Mouse (Mus musculus): ENCODE results near the gene Cdh10. TPM values are rescaled to one million over a fixed set of nuclear protein-coding genes. Genes with fewer than 3 reads are reported as not detected.
A peak's percentile ranks its signal among the peaks of the same experiment; 100 is the strongest.

Cdh10 gene
- 1.0 and 1.4 TPM in 2 replicates for polyA plus RNA-seq (2015; fragmentation: Nextera tagmentation; extraction: Ambion mirVana)

GRCm38 (mm10) chr15:18818185-18818973 lies at the start of gene Cdh10:
Cdh10 (plus strand) TSS chr15:18818947.
- no peak for ATAC-seq (ENCODE audit: extremely low read depth, insufficient number of reproducible peaks, low FRiP score, low TSS enrichment)
- H3K4me3 ChIP-seq: peak within 1 kb of the TSS; percentile 58
- no peak within 1 kb of the TSS for H3K27ac ChIP-seq (replicated peaks)
- no peaks in the 10 kb centered on the region for H3K27me3 ChIP-seq (replicated peaks)
- no peaks in the 10 kb centered on the region for H3K36me3 ChIP-seq
- no peaks in the 10 kb centered on the region for H3K9me3 ChIP-seq
- WGBS: under 1% methylated on average over 24 of the region's 24 CpGs
- H3K4me2 ChIP-seq: peak within 1 kb of the TSS; percentile 76
- peak within 1 kb of the TSS; percentile 74 for H3K9ac ChIP-seq
- peaks cover 5% of the 10 kb centered on the region; the same call in 1 of the 2 replicates for H3K4me1 ChIP-seq

DNA sequence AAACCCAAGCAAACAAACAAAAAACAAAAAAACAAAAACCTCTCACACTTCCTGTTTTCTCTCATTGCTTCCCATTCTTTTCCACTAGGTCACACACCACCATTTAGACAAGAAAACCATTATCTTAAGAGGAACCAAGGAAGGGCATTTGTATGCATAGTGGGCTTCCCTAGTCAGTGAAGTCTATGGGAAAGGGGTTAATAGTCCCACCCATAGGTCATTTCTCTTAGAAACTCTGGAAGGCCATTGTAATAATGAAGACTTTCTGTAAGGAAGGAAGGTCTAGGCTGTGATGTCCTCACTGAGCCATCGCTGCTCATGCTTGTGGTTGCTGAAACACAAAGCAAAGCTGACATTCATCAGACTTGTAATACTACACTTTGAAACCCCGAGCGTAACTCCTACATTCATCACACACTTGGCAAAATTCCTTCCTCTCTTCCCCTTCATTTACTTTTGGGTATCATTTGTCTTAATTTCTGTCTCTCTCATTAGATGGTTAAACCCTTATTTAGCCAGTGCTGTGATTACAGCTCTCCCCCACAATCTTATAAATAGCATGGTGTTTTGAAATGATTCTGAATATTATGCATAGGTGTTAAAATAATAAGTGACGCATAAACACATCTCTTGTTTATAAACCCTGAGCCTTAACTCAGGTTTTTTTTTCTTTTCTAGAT lies 9.5 kb upstream of the Cdh10 start:
- Histone ChIP-seq H3K4me2 (no peak overlapping the region), H3K27me3 (replicated peaks) (no peaks in the 10 kb centered on the region), H3K27ac (replicated peaks) (no peak overlapping the region), H3K9me3 (no peaks in the 10 kb centered on the region), H3K9ac (no peak overlapping the region), H3K4me1 (no peaks in the 10 kb centered on the region), H3K4me3 (no peak overlapping the region), H3K36me3 (no peaks in the 10 kb centered on the region)
- WGBS: 67% methylated on average over 4 of the region's 4 CpGs
- ATAC-seq (ENCODE audit: extremely low read depth, insufficient number of reproducible peaks, low FRiP score, low TSS enrichment): no peak

GRCm38 (mm10) chr15:18817707-18818106 lies 1.0 kb upstream of the Cdh10 start:
- no peaks in the 10 kb centered on the region for H3K36me3 ChIP-seq
- peaks cover 5% of the 10 kb centered on the region; the same call in 1 of the 2 replicates for H3K4me1 ChIP-seq
- H3K4me3 ChIP-seq: no peak overlapping the region
- 72% methylated on average over 3 of the region's 3 CpGs for WGBS
- no peak overlapping the region for H3K27ac ChIP-seq (replicated peaks)
- no peaks in the 10 kb centered on the region for H3K9me3 ChIP-seq
- no peak overlapping the region; the same call in 1 of the 2 replicates for H3K4me2 ChIP-seq
- ATAC-seq (ENCODE audit: extremely low read depth, insufficient number of reproducible peaks, low FRiP score, low TSS enrichment): no peak
- no peaks in the 10 kb centered on the region for H3K27me3 ChIP-seq (replicated peaks)
- no peak overlapping the region for H3K9ac ChIP-seq

DNA sequence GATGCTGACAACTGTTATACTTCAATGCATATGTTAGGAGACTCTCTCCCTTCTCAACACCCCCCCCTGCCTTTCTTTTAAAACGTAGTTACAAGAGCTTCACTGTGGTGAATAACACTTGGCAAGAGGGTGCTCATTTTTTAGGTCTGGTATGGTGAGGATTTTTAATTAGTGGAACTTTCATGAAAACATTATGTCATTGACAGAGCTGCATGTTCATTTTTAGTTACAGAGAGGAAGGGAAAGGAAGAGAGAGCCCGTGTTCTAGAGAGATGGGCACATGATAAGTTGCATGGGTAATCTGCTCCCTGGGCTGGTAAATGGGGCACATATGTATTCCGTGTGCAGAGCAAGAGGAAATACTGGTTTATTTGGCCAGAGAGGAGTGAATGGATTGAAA lies 1.5 kb downstream of the Cdh10 start:
- Histone ChIP-seq H3K4me1 (peaks cover 5% of the 10 kb centered on the region; the same call in 1 of the 2 replicates), H3K4me3 (no peak overlapping the region), H3K36me3 (no peaks in the 10 kb centered on the region), H3K27me3 (replicated peaks) (no peaks in the 10 kb centered on the region), H3K27ac (replicated peaks) (no peak overlapping the region), H3K9ac (no peak overlapping the region), H3K9me3 (no peaks in the 10 kb centered on the region), H3K4me2 (no peak overlapping the region)
- ATAC-seq (ENCODE audit: extremely low read depth, insufficient number of reproducible peaks, low FRiP score, low TSS enrichment): no peak
- WGBS: 26% methylated on average over 3 of the region's 3 CpGs

DNA sequence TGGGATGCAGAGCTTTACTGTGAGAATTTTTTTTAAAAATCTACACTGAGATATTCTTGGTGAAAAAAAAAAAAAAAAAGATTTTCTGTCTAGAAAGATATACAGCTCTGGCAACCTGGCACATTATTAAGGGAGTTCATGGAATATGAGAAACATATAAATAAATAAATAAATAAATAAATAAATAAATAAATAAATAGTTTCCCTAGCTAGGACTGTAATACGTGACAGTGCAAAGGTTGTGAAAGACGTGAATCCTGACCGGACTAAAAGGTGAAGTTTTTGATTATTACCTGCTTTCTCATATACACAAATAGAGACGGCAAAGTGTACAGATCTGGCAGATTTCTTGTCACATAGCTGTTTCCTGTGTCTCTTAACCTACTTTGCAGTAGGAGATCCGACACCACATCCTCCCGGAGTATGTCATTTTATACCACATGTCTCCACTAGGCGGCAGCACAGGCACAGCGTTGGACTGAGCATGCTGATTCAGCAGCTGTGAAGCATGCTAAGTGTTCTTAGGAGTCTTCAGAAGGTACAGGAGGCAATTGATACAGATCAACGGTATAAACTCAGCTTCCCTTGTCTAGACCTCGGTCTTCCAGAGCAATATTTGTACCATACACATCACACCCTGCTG lies 2.5 kb downstream of the Cdh10 start:
- peaks cover 5% of the 10 kb centered on the region; the same call in 1 of the 2 replicates for H3K4me1 ChIP-seq
- H3K4me2 ChIP-seq: peak overlapping the region; percentile 34
- WGBS: 22% methylated on average over 10 of the region's 10 CpGs
- H3K9me3 ChIP-seq: no peaks in the 10 kb centered on the region
- no peak overlapping the region for H3K27ac ChIP-seq (replicated peaks)
- no peaks in the 10 kb centered on the region for H3K36me3 ChIP-seq
- no peak overlapping the region for H3K4me3 ChIP-seq
- ATAC-seq (ENCODE audit: extremely low read depth, insufficient number of reproducible peaks, low FRiP score, low TSS enrichment): no peak
- no peak overlapping the region for H3K9ac ChIP-seq
- no peaks in the 10 kb centered on the region for H3K27me3 ChIP-seq (replicated peaks)

- H3K36me3 ChIP-seq: no peaks in the 10 kb centered on the region
- H3K4me2 ChIP-seq: no peak overlapping the region
- no peaks in the 10 kb centered on the region for H3K9me3 ChIP-seq
- H3K27me3 ChIP-seq (replicated peaks): no peaks in the 10 kb centered on the region
- ATAC-seq (ENCODE audit: extremely low read depth, insufficient number of reproducible peaks, low FRiP score, low TSS enrichment): no peak
- H3K4me1 ChIP-seq: peaks cover 5% of the 10 kb centered on the region; the same call in 1 of the 2 replicates
- H3K27ac ChIP-seq (replicated peaks): no peak overlapping the region
- WGBS: 83% methylated on average over 2 of the region's 2 CpGs
- H3K4me3 ChIP-seq: no peak overlapping the region
- H3K9ac ChIP-seq: no peak overlapping the region
These were observed 4.7 kb downstream of the Cdh10 start for GRCm38 (mm10) chr15:18823420-18823819.

DNA sequence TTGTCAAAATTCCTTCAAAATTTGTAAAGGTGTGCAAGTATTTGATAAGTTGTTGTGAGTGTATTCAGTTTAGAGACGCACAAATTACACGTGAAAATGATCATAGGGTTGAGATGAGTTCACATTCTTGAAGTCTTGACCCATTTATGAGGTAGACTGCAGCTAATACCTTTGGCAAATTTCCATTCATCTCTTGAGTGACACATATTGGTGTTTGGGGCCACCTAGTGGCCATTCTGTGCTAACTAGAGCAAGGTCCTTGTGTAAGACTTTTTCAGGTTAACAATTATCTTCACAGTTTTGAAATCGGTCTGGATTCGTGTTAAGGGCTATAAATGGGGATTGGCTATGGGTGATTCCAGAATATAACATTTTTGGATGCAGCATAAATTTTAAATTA lies 13.5 kb downstream of the Cdh10 start:
- Histone ChIP-seq H3K4me1 (no peaks in the 10 kb centered on the region), H3K9me3 (no peaks in the 10 kb centered on the region), H3K4me3 (no peak overlapping the region), H3K27me3 (replicated peaks) (no peaks in the 10 kb centered on the region), H3K9ac (no peak overlapping the region), H3K4me2 (no peak overlapping the region), H3K27ac (replicated peaks) (no peak overlapping the region), H3K36me3 (no peaks in the 10 kb centered on the region)
- WGBS: 11% methylated on average over 4 of the region's 4 CpGs
- ATAC-seq (ENCODE audit: extremely low read depth, insufficient number of reproducible peaks, low FRiP score, low TSS enrichment): no peak

- 50% methylated on average over 2 of the region's 2 CpGs for WGBS
- Histone ChIP-seq H3K27ac (replicated peaks) (no peak overlapping the region), H3K4me3 (no peak overlapping the region), H3K27me3 (replicated peaks) (no peaks in the 10 kb centered on the region), H3K36me3 (no peaks in the 10 kb centered on the region), H3K4me2 (no peak overlapping the region), H3K4me1 (peaks cover 4% of the 10 kb centered on the region; the same call in 1 of the 2 replicates), H3K9me3 (no peaks in the 10 kb centered on the region), H3K9ac (no peak overlapping the region)
- no peak for ATAC-seq (ENCODE audit: extremely low read depth, insufficient number of reproducible peaks, low FRiP score, low TSS enrichment)
These were observed 23.0 kb downstream of the Cdh10 start for GRCm38 (mm10) chr15:18841769-18842168.

GRCm38 (mm10) chr15:18844807-18845206 lies 26.1 kb downstream of the Cdh10 start:
- Histone ChIP-seq H3K9me3 (no peaks in the 10 kb centered on the region; the same call in 1 of the 2 replicates), H3K36me3 (no peaks in the 10 kb centered on the region), H3K9ac (no peak overlapping the region), H3K27me3 (replicated peaks) (no peaks in the 10 kb centered on the region), H3K4me2 (peak overlapping the region; percentile 54), H3K4me1 (peaks cover 4% of the 10 kb centered on the region; the same call in 1 of the 2 replicates), H3K27ac (replicated peaks) (no peak overlapping the region), H3K4me3 (peak overlapping the region; percentile 20; the same call in 1 of the 2 replicates)
- 45% methylated on average over 5 of the region's 5 CpGs for WGBS
- no peak for ATAC-seq (ENCODE audit: extremely low read depth, insufficient number of reproducible peaks, low FRiP score, low TSS enrichment)

- H3K9ac ChIP-seq: no peak overlapping the region
- no peaks in the 10 kb centered on the region for H3K36me3 ChIP-seq
- H3K9me3 ChIP-seq: no peaks in the 10 kb centered on the region; the same call in 1 of the 2 replicates
- WGBS: 71% methylated on average over 2 of the region's 2 CpGs
- H3K4me3 ChIP-seq: no peak overlapping the region
- H3K27me3 ChIP-seq (replicated peaks): no peaks in the 10 kb centered on the region
- no peak for ATAC-seq (ENCODE audit: extremely low read depth, insufficient number of reproducible peaks, low FRiP score, low TSS enrichment)
- no peak overlapping the region for H3K27ac ChIP-seq (replicated peaks)
- H3K4me1 ChIP-seq: no peaks in the 10 kb centered on the region
- H3K4me2 ChIP-seq: no peak overlapping the region
These were observed 31.8 kb downstream of the Cdh10 start for GRCm38 (mm10) chr15:18850497-18850896.

- Histone ChIP-seq H3K4me2 (no peak overlapping the region), H3K9ac (no peak overlapping the region), H3K4me3 (no peak overlapping the region), H3K36me3 (no peaks in the 10 kb centered on the region), H3K27ac (replicated peaks) (no peak overlapping the region), H3K9me3 (no peaks in the 10 kb centered on the region), H3K4me1 (no peaks in the 10 kb centered on the region), H3K27me3 (replicated peaks) (no peaks in the 10 kb centered on the region)
- ATAC-seq (ENCODE audit: extremely low read depth, insufficient number of reproducible peaks, low FRiP score, low TSS enrichment): no peak
- 55% methylated on average over 2 of the region's 2 CpGs for WGBS
These were observed 39.4 kb downstream of the Cdh10 start for GRCm38 (mm10) chr15:18858135-18858534.

Data from heart, embryonic 13.5 days (tissue).